Mouse (Mus musculus): Measurements from ENCODE around the gene Smap2. TPM values are rescaled to one million over a fixed set of nuclear protein-coding genes. Genes with fewer than 3 reads are reported as not detected.

The Smap2 gene
- total RNA-seq, 2 experiments from 2014 or later: 28.9 to 34.6 TPM

DNA sequence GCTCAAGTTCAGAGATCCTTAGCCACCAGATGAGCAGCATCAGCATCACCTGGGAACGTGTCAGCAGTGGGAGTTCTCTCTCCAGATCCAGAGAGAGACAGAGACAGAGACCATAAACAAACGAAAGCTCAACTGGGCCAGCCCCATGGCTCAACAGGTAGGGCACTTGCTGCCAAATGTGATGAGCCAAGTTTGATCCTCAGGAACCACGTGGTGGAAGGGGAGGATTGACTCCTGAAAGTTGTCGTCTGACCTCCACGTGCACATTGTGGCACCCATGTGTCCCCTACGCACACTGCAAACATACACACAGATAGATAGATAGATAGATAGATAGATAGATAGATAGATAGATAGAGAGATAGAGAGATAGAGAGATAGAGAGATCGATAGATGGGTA is 6.4 kb upstream of the Smap2 start:
- DNase-seq (ENCODE audit: low spot score in 2 of 2): no peak

DNA sequence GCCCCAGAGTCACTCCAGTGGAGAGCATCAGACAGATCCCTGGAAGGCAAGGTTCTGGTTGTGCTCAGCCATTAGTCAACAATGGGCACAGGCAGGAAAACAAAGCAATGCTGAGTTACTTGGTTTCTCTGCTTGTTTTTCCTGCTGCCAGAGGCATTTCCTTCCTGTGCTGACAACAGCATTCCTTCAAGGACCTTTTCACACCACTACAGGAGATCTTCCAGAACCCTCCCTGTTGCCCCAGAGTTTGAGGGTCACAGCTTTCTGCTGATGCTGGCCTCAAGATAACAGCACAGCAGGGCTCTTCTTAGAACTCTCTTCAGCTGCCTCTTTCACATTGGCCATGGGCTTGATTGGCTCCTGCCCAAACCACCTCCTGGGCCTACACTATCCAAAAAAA is 4.9 kb upstream of the Smap2 start:
- DNase-seq (ENCODE audit: low spot score in 2 of 2): no peak

DNA sequence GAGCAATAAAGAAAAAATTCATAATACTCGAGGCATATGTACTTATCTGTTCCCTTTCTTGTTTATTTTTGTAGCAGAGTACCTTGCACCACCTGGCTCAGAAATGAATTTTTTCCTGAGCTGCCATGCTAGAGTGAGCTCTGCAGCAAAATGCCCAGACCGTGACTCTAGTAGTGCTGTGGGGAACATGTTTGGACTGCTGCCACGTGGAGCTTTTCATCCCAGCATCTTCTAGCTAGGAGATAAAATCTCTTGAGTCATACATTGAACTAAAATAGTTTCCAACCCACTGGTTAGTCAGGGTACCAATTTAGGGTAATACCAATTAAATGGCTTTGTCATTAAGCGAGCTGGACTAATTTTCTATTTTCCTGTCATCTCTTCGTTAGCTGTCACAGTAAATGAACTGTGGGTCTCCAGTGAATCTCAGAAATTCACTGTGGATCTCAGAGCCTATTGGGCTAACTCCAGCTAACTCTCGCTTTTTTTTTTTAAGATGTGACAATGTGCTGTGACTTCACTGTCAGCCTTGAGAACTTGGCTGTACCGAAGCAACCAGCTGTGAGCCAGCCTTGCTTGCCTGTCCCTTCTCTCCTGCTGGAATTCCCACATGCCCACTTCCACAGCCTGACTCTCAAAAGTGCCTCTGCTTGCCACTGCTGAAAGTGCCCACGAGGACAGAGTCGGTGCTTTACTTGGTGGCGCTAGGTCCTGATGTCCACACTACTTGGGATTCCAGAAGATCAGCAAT is 3.2 kb upstream of the Smap2 start:
- no peak for DNase-seq (ENCODE audit: low spot score in 2 of 2)

DNA sequence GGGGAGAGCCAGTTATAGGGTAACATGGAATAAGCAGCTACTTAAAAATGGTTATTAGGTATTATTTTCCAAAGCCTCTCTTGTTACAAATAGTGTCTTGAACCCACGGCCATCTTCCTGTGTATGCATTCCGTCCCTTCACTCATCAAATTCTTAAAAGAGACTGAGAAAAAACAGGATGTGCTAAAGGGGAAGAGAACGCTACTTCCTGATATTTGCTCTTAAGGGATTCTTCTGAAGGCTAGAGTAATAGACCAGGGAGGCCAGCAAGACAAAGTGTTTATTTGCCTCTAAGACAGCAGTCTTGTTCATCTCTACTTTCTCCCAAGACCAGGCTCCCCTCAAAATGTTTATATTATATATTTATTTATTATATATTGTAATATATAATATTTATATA is 1.2 kb upstream of the Smap2 start:
- no peak for DNase-seq (ENCODE audit: low spot score in 2 of 2)

DNA sequence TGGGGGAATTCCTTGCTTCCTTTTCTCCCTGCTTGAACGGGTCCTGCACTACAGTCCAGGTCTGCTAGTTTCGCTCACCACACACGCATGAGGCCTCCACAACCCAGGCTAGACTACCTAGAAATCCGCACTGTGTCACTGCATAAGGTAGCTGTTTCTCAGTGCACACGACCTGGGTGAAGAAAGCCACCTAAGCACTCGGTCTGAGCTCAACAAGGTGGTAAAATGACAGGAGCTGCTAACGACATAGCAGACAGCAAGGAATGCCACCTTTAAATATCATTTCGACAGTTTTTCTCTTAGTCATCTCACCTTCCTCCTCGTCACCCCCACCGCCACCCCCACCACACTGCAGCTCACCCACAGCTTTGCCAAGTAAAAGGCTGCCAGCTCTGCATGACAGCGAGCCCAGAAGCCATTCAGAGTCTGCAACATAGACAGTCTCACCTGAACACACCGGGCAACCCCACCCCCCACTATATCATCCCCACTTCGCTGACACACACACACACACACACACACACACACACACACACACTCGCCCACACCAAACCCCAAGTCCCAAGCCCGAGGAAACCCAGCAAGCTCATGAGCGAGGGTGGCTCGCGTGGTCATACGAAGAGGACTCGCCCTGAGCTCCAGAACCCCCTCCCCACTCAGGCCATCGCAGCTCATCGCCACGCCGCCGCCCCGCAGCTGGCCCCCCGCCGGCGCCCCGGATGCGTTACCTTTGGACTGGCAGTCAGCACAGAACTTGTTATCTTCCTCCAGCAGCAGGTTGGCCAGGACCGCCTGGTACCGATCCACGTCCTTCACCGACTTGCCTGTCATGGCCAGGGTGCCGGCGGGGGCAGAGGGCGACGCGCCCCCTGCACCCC is 787 bp downstream of the Smap2 start:
- peak in 1 of 2 experiments; percentile 54 for DNase-seq (ENCODE audit: low spot score in 2 of 2)

DNA sequence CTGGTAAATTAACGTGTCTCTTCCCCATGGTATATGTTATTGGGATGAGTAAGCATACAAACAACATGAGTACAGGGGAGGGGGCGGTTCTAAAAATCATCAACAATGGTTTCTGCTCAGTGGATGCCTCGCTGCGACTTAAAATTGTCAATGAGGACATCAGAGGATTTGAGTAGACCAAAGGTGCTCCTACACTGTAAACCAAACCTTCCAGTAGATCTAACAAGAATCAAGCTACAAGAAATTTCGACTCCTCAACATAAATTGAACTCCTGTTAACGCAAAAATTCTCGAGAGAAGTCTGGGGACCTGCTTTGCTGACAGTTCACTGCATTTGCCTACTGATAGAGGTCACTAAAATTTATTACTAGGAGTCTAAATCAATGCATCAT is 1.8 kb downstream of the Smap2 start:
- DNase-seq (ENCODE audit: low spot score in 2 of 2): no peak

DNA sequence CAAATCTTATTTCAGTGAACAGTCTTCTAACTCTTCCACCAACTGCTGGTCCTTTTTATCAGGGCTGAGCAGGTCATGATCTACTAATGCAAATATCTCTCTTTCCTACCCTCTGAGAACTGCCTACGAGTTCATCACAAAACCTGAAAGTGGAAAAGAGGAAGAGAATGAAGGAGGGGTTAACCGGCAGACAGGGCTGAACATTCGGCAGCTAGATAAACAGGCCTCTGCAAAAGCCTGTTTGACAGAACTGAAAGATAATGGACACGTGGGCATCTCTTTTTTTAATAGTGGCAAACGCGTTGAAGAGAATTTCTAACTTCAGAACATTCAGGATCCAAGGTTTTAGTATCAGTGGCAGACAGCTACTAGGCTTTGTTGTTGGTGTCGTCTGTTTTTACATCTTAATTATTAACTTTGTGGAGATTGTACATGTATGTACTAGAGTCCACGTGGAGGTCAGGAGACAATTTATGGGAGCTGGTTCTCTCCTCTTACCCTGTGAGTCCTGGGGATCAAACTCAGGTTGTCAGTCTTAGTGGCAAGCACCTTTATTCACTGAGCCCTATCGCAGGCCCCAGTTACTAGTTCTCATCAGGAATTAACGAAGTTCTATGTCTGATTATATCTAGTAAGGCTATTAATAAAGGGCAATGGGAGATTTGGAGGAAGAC is 2.3 kb downstream of the Smap2 start:
- no peak for DNase-seq (ENCODE audit: low spot score in 2 of 2)

DNA sequence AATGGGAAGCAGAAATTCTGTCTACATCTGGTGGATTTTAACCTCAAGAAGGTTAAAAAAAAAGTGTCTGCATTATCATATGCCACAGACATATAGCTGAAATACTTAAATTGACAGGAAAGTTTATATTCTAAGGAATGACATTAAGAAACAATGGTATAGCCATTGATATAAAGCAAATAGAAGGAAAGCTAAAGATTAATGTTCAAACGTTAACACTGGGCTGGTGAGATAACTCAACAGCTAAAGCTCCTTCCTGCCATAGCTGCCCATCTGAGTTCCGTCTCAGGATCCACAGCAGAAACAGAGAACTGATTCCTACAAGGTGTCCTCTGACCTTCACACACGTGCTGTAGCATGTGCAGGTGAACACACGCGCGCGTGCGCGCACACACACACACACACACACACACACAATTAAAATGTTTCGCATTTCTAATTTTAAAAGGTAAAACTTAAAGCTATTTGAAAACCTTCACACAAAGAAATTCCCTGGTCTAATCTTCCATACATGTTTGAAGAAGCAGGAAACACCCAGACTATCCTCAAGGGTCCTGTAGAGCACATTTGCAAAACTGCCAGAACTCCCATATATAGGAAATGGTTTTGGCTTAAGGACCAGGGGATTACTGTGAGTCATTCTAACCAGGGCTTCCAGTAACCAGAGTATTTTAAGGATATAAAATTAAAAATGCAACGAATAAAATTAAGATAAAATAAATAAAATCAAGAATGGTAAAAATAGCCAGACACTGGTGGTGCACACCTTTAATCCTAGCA is 6.1 kb downstream of the Smap2 start:
- no peak for DNase-seq (ENCODE audit: low spot score in 2 of 2)

DNA sequence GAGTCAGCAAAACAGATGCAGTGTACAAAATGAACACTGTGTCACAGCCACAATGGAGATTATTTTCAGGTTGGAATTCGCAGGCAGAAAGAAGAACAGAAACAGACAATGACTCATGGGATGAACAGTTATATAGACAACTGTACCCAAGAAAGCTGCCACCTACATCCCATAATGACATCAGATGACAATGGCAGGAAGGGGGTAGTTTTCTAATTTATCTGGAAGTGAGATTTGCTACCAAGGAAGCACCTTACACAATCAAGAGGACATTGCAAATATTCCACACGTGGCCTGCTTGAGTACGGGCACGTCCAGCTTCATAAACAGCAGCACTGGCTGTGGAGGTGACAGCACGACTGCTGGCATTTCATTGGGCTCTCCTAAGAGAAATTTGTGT is 7.9 kb downstream of the Smap2 start:
- no peak for DNase-seq (ENCODE audit: low spot score in 2 of 2)

DNA sequence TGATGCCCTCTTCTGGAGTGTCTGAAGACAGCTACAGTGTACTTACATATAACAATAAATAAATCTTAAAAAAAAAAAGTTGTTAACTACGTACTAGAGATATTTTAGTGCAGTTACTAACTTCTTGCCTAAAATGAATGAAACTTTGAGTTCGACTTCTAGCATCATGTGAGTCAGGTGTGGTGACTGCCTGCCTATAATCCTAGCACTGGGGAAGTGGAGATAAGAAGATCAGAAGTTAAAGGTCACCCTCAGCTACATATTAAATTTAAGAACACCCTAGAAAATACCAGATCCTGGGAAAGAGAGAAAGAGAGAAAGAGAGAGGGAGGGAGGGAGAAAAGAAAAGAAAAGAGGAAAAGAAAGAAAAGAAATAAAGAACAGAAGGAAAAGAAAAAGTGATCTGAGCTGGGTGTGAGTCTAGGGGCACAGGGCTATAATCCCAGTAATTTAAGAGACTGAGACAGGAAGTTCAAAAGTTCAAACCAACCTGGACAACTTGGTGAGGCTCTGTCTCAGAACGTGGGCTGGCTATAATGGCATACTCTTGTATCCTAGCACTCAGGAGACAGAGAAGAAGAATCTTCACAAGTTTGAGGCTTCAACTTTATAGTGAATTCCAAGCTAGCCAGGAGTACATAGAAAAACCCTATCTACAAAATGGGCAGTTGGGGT is 8.8 kb downstream of the Smap2 start:
- DNase-seq (ENCODE audit: low spot score in 2 of 2): no peak

DNA sequence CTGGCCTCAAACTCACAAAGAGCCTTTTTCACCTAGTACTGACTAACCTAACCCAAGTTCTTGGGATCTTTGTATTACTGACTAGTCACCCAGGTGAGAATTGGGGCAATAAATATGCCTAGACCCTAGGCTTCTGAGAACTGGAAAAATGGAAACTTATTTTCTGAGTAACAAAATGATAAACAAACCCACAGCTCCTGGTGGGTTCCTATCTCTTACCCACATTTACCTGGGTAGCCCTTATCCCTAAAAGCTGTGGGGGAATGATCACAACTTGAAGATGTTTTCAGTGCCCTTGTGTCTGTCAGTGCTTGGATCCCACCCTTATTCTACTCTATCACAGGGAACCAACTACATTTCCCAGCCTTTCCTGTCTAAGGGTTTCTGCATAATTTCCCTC is 10.0 kb downstream of the Smap2 start:
- DNase-seq (ENCODE audit: low spot score in 2 of 2): no peak

DNA sequence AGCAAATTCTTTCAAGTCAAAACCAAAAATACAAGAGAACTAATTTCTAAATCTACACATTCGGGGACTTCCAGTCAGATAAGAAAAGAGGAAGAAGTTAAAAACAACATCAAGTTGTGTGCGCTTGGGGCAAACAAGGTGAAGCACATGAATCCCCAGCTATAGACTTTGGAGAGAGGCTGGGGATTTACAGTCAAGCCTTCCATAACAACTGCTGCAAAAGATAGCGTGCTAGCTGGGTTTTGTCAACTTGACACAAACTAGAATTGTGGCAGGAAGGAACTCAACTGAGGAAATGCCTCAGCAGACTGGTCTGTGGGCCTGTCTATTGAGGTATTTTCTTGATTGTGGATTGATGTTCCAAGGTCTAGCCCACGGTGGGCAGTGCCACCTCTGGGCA is 12.4 kb downstream of the Smap2 start:
- no peak for DNase-seq (ENCODE audit: low spot score in 2 of 2)

DNA sequence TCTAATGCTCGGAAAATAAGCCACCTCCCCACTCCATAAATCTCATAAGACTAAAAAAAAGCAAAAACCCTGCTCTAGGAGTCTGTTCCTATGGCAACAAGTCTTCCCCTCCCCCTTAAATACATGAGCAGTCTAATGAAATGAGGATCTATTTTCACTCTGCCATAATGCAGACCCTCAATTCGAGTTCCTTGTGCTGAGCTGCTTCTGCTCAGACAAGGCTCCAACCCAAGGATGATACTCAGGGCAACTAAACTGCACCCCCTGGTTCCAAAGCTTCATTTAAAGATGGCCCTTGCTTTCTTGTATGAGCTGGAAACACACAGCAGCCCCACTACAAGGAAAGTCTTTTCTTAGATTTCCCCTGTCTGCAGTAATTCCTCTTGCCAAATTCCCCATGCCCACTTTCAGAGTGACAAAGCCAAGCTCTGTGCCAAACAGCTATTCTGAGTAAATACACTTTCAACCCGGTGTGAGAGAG is 13.4 kb downstream of the Smap2 start:
- no peak for DNase-seq (ENCODE audit: low spot score in 2 of 2)

DNA sequence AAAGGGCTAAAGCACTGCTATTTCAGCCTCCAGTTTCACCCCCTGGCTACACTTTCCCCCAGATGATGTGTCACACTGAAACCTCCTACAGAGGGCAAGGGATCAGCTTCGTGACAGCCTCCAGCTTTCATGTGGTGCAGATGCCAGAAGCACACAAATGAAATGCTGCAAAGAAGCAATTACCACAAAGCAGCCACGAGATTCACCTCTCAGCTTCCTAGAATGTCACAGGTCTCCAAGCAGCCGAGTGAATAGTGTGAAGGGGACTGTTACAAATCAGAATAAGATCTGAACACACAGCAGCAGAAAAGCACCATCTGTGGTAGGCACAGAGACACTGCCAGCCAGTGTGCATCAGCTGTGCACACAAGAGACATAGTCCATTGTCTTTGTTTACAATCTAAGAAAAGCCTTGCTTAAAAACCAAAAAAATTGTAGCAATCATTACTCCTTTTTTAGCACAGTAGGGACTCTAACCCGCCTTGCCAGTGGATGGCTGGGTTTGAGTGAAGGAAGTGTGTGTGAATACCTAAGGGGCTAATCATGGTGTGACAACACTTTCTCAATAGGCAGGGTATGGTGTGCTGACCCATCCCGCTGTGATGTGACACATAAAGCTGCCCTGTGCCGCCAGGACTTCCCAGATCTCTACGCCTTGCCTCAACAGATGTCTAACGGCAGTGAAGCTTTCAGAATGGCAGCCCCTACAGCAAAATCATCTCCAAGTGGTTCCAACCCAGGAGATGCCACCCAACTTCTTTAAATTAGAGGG is 14.5 kb downstream of the Smap2 start:
- DNase-seq (ENCODE audit: low spot score in 2 of 2): no peak

DNA sequence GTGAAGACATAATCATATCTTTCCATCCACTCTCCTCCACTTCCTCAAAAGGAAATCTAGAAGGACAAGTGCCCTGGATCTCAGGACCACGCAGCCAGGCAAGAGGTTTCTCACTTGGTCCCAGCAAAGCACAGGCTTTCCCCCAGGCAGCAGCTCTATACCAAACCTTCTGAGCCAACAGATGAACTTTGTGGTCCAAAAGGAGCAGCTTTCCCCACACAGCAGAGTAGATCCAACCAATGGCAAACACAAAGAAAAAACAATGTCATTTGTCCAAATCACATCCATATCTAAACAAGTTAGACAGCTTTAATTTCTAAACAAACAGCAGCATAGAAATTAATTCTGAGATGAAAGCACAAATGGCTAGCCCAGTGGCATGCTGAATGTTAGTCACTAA is 15.4 kb downstream of the Smap2 start:
- DNase-seq (ENCODE audit: low spot score in 2 of 2): no peak

DNA sequence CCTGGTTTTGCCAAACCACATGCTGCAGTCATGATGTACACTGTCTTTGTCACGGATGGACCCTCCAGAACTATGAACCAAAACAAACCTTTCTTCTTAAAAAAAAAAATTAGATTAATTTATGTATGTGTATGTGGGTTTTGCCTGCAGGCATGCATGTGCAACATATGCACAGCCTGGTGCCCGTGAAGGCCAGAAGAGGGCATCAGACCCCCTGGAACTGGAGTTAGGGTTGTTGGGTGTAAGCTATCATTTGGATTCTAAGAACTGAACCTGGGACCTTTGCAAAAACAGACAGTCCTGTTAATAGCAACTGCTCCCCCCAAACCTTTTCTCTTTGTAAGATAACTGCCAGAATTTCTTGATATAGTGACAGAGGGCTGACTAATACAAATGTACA is 16.0 kb downstream of the Smap2 start:
- no peak for DNase-seq (ENCODE audit: low spot score in 2 of 2)

DNA sequence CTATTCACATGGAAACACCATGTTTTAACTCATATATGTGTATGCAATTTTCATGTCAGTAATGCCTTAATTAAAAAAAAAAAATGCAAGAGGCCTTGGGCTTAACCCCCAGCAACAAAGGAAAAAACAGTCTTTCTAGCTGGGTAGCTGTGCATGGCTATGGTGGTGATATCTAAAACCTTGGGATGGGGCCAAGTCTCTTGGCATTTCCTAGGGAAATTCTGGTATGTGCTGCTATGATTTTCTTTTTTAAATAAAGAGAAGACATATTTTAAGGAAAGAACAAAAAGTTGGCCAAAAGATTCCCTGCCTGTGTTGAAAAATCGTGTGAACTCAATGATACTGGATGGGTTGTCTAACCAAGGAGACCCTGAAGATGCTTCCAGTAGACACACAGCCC is 21.1 kb downstream of the Smap2 start:
- DNase-seq (ENCODE audit: low spot score in 2 of 2): no peak

DNA sequence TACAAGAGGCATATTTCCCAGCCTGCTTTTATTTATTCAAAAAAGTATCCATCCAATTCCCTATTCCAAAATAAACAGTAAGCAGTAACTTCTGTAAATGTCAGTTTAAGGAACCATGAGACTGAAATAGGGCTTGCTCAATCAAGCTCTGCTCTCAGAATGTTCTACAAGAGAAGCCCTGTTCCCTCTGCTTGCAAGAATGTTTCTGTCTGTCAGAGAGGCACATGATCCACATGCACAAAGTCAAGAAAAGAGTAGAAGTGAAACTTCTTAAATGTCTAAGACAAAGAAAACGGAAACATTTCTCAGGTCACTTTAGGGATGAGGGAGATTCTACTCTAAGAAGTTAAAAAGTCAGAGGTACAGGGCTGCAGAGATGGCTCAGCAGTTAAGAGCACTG is 24.0 kb downstream of the Smap2 start:
- DNase-seq (ENCODE audit: low spot score in 2 of 2): no peak

DNA sequence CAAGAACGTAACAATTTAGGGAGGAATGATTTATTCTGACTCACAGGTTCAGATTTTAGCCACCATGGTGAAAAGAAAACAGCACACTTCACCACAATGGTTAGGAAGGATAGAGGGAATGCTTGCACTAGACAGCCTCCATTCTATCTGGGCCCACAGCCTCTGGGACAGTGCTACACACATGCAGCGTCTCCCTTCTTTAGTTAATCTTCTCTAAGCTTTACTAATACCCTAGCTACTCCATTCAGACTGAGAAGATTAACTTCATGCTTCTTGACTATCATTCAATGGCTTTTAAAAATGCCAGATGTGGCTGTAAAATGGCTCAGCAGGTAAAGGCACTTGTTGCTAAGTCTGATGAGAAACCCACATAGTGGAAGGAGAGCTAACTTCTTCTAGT is 24.8 kb downstream of the Smap2 start:
- DNase-seq (ENCODE audit: low spot score in 2 of 2): no peak

DNA sequence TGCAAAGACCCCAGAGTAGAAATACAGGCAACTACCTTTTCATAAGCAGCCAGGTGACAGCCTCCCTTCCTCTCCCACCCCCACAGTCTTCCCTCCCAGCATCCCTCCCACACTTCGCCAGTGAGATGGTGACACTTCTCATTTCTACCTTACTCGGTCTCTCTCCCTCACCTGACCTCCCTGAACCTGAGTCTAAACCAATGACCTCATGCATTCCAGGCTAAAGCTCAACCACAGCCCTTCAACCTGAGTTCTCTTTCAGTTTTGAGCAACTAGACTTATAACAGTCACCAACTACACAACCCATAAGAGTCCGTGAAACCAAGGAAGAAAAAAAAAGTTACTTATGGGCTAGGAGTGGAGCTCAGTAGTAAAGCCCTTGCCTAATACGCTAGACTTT is 29.7 kb downstream of the Smap2 start:
- no peak for DNase-seq (ENCODE audit: low spot score in 2 of 2)
